Mouse (Mus musculus) monocyte, adult 5-6 weeks (primary cell): ENCODE measurements around the gene Kremen1. TPM values are rescaled to one million over a fixed set of nuclear protein-coding genes. Genes with fewer than 3 reads are reported as not detected.
A peak's percentile ranks its signal among the peaks of the same experiment; 100 is the strongest.

Source experiments
- ATAC-seq: fragments of 153-309, 156-312 bp; replicated peaks from 2 replicates; pipeline ENCODE4 v1.8.0; 2017; ENCODE audit warnings: mild to moderate bottlenecking; ENCODE audit not compliant: low TSS enrichment, insufficient number of reproducible peaks, severe bottlenecking, poor library complexity, low FRiP score
- total RNA-seq: library from RNA; stranded (forward); fragments of 200-1000, 200-491, 200-594 nt; gene quantifications from 3 replicates; pipeline ENCODE4 v1.2.3, GENCODE M21; 2017

The Kremen1 gene
- total RNA-seq, 1 experiment from 2014 or later = 4.5 TPM

GRCm38 (mm10) chr11:5184250-5184649, 77.1 kb downstream of the Kremen1 start:
- ATAC-seq = no peak

- no peak for ATAC-seq
Measured at GRCm38 (mm10) chr11:5182870-5183269, 78.5 kb downstream of the Kremen1 start.

- peak; percentile 57; the same call in 1 of the 2 replicates for ATAC-seq
Measured at GRCm38 (mm10) chr11:5181850-5182404, 79.4 kb downstream of the Kremen1 start.

GRCm38 (mm10) chr11:5179391-5179790, 82.0 kb downstream of the Kremen1 start:
- ATAC-seq = no peak

GRCm38 (mm10) chr11:5177171-5177570, 84.2 kb downstream of the Kremen1 start:
- ATAC-seq = peak; percentile 45

GRCm38 (mm10) chr11:5176685-5177084, 84.7 kb downstream of the Kremen1 start:
- no peak for ATAC-seq

GRCm38 (mm10) chr11:5175866-5176265, 85.5 kb downstream of the Kremen1 start:
- no peak for ATAC-seq

GRCm38 (mm10) chr11:5175141-5175540, 86.2 kb downstream of the Kremen1 start:
- peak; percentile 30; the same call in 1 of the 2 replicates for ATAC-seq

- ATAC-seq = no peak
Measured at GRCm38 (mm10) chr11:5172861-5173260, 88.5 kb downstream of the Kremen1 start.

GRCm38 (mm10) chr11:5167311-5167710, 94.0 kb downstream of the Kremen1 start:
- ATAC-seq = no peak

GRCm38 (mm10) chr11:5165471-5165916, 95.9 kb downstream of the Kremen1 start:
- ATAC-seq = no peak

GRCm38 (mm10) chr11:5164310-5164709, 97.0 kb downstream of the Kremen1 start:
- ATAC-seq = no peak

- no peak for ATAC-seq
Measured at GRCm38 (mm10) chr11:5163421-5163820, 97.9 kb downstream of the Kremen1 start.

- no peak for ATAC-seq
Measured at GRCm38 (mm10) chr11:5160722-5161485, 100.5 kb downstream of the Kremen1 start.

- no peak for ATAC-seq
Measured at GRCm38 (mm10) chr11:5158056-5158455, 103.3 kb downstream of the Kremen1 start.

GRCm38 (mm10) chr11:5154961-5155805, 106.2 kb downstream of the Kremen1 start:
- no peak for ATAC-seq

- no peak for ATAC-seq
Measured at GRCm38 (mm10) chr11:5151680-5152337, 109.5 kb downstream of the Kremen1 start, which contains the start of gene Emid1. TSS of gene Emid1 (minus strand) at chr11:5152257.

- no peak for ATAC-seq
Measured at GRCm38 (mm10) chr11:5151247-5151630, 110.1 kb downstream of the Kremen1 start.
